Comparison of ENCODE assay signal across 33 mouse cellular contexts in genomic region chr2:130557462-130557861, GRCm38 (mm10). TPM values are rescaled to one million over a fixed set of nuclear protein-coding genes. Genes with fewer than 3 reads are reported as not detected.
"Had no signal": no experiment of that assay in that cellular context is flagged by ENCODE, and none has a peak within 500 bp of the region (broad histone marks: within the 10 kb centered on the region; RNA-seq: fewer than 3 reads in every experiment).

No protein-coding gene starts in this region.

- H3K27me3 ChIP-seq: heart, embryonic 12.5 days; hindbrain, embryonic 12.5 days; hindbrain, embryonic 15.5 days; kidney, embryonic 15.5 days; limb, embryonic 13.5 days; limb, embryonic 15.5 days; liver, embryonic 12.5 days had no signal

- H3K27ac ChIP-seq: heart, embryonic 10.5 days; hindbrain, embryonic 10.5 days; hindbrain, embryonic 12.5 days; hindbrain, embryonic 15.5 days; hindbrain, postnatal 0 days; kidney, embryonic 15.5 days; kidney, postnatal 0 days; limb, embryonic 13.5 days; limb, embryonic 15.5 days; liver, embryonic 12.5 days; liver, embryonic 14.5 days had no signal

- H3K9me3 ChIP-seq: heart, embryonic 10.5 days; heart, embryonic 12.5 days; hindbrain, embryonic 10.5 days; hindbrain, embryonic 12.5 days; hindbrain, embryonic 15.5 days; kidney, embryonic 15.5 days; limb, embryonic 13.5 days; limb, embryonic 15.5 days; liver, embryonic 12.5 days had no signal

- H3K4me2 ChIP-seq: heart, embryonic 12.5 days; hindbrain, embryonic 12.5 days; hindbrain, embryonic 15.5 days; kidney, embryonic 15.5 days; limb, embryonic 13.5 days; limb, embryonic 15.5 days; liver, embryonic 12.5 days had no signal

- H3K9ac ChIP-seq: heart, embryonic 12.5 days; hindbrain, embryonic 12.5 days; hindbrain, embryonic 15.5 days; kidney, embryonic 15.5 days; limb, embryonic 13.5 days; limb, embryonic 15.5 days; liver, embryonic 12.5 days; liver, embryonic 14.5 days had no signal

- H3K4me3 ChIP-seq: heart, embryonic 10.5 days; heart, embryonic 12.5 days; hindbrain, embryonic 10.5 days; hindbrain, embryonic 12.5 days; hindbrain, embryonic 15.5 days; kidney, embryonic 15.5 days; limb, embryonic 13.5 days; limb, embryonic 15.5 days; liver, embryonic 12.5 days had no signal

- DNase-seq: gastrocnemius, postnatal 10 days; gastrocnemius, postnatal 25 days; heart, adult 18-20 months; heart, postnatal 10 days; heart, postnatal 4 days; kidney, adult 11 months; kidney, adult 2 months; kidney, adult 9 months; kidney, postnatal 14 days; kidney, postnatal 36 days; layer of hippocampus, adult 9-11 months; layer of hippocampus, postnatal 36 days; left cerebral cortex, postnatal 4 days had no signal

- H3K4me1 ChIP-seq: heart, embryonic 12.5 days; hindbrain, embryonic 12.5 days; hindbrain, embryonic 15.5 days; kidney, embryonic 15.5 days; limb, embryonic 13.5 days; limb, embryonic 15.5 days had no signal

- ATAC-seq: hindbrain, postnatal 0 days; intestine, embryonic 16.5 days; liver, embryonic 12.5 days had no signal

RNA-seq across cellular contexts. Expression of gene Oxt, which starts 18.5 kb away (rescaled TPM):
- polyA plus RNA-seq: heart, embryonic 10.5 days; heart, embryonic 12.5 days; heart, embryonic 14.5 days; heart, embryonic 16.5 days; hindbrain, embryonic 10.5 days; hindbrain, embryonic 12.5 days; hindbrain, embryonic 15.5 days; hindbrain, postnatal 0 days; intestine, embryonic 14.5 days; intestine, embryonic 16.5 days; kidney, adult 2 months; kidney, embryonic 15.5 days; large intestine, adult 2 months; limb, embryonic 11.5 days; limb, embryonic 13.5 days; limb, embryonic 15.5 days; liver, adult 2 months; liver, embryonic 12.5 days; liver, embryonic 14.5 days; liver, embryonic 16.5 days had no signal

RNA-seq across cellular contexts. Expression of gene Avp, which starts 24.9 kb away (rescaled TPM):
- polyA plus RNA-seq: heart, embryonic 14.5 days; heart, embryonic 16.5 days; hindbrain, embryonic 10.5 days; hindbrain, embryonic 12.5 days; hindbrain, embryonic 15.5 days; intestine, embryonic 14.5 days; intestine, embryonic 16.5 days; kidney, adult 2 months; kidney, embryonic 15.5 days; kidney, postnatal 0 days; large intestine, adult 2 months; limb, embryonic 11.5 days; limb, embryonic 13.5 days; limb, embryonic 15.5 days; liver, adult 2 months; liver, embryonic 12.5 days; liver, embryonic 14.5 days; liver, embryonic 16.5 days had no signal
